Mouse (Mus musculus): ENCODE measurements at regions not wholly inside any gene's neighbourhood (a gene's known extent, or its start where the extent isn't known, plus 50 kb on each side); places are given as distances from the start of the nearest gene placed in this dataset.
"Not testable (repeated sequence)": the region's sequence is repeated elsewhere in the genome, so short reads cannot be mapped to it uniquely, and the experiment has no call there.

DNA sequence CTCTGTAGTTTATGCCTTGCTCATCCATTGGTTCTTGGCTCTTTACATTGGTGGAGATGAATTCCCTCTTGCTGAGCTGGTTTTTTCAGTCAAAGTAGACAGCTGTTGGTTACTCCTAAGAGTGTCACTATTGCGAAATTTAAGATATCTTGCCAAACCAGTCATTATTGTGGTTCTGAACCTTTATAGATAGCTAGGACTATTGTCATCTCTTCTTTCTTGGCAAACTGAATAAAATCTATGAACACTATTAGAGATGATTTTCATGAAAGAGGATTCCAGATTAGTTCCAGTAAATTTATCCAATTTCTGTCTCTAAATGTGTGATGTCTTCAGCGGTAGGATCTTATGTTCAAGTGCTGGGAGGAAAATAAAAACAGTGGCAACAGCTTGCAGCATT is 275.3 kb upstream of the Nrxn1 start:
- 78% methylated on average over 2 of the region's 2 CpGs for WGBS
- no peaks in the 10 kb centered on the region for H3K4me1 ChIP-seq (replicated peaks)
- no peaks in the 10 kb centered on the region for H3K9me3 ChIP-seq (replicated peaks)
- H3K9ac ChIP-seq = no peak overlapping the region
- ATAC-seq (ENCODE audit: insufficient number of reproducible peaks, low FRiP score) = no peak
- H3K36me3 ChIP-seq = no peaks in the 10 kb centered on the region
- H3K27ac ChIP-seq (ENCODE audit: poor library complexity, severe bottlenecking) = no peak overlapping the region
- no peak overlapping the region for H3K4me2 ChIP-seq
- no peak overlapping the region for H3K4me3 ChIP-seq
- no peaks in the 10 kb centered on the region for H3K27me3 ChIP-seq (replicated peaks)

DNA sequence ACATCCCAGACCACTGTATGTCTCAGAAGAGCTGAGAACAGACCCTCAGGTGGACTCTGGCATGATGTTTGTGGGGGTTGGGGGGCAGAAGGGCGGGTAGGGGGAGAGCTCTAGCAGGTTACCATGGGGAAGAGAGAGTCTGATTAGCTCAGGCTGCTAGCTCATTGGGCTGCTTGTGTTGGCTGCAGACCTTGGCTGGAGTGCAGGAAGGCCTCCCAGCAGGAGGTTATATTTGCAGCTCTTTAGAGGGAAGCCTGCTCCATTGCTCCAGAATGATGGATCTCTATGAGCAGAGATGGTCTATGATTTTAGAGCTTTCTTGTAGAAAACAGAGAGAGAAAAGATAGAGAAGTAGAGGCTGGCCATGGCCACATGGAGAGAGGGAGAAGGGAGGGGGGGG is 268.4 kb upstream of the Nrxn1 start:
- H3K27me3 ChIP-seq (replicated peaks) = no peaks in the 10 kb centered on the region
- H3K9me3 ChIP-seq (replicated peaks) = no peaks in the 10 kb centered on the region
- WGBS = 72% methylated on average over 1 of the region's 1 CpGs
- no peak overlapping the region for H3K4me3 ChIP-seq
- ATAC-seq (ENCODE audit: insufficient number of reproducible peaks, low FRiP score) = no peak
- H3K36me3 ChIP-seq = no peaks in the 10 kb centered on the region
- no peak overlapping the region for H3K4me2 ChIP-seq
- no peak overlapping the region for H3K27ac ChIP-seq (ENCODE audit: poor library complexity, severe bottlenecking)
- H3K9ac ChIP-seq = no peak overlapping the region
- H3K4me1 ChIP-seq (replicated peaks) = no peaks in the 10 kb centered on the region

- H3K4me2 ChIP-seq = no peak overlapping the region
- H3K9ac ChIP-seq = no peak overlapping the region
- H3K27ac ChIP-seq (ENCODE audit: poor library complexity, severe bottlenecking) = no peak overlapping the region
- H3K4me1 ChIP-seq (replicated peaks) = no peaks in the 10 kb centered on the region
- no peaks in the 10 kb centered on the region for H3K9me3 ChIP-seq (replicated peaks)
- no peaks in the 10 kb centered on the region for H3K27me3 ChIP-seq (replicated peaks)
- ATAC-seq (ENCODE audit: insufficient number of reproducible peaks, low FRiP score) = no peak
- WGBS = 78% methylated on average over 2 of the region's 2 CpGs
- H3K36me3 ChIP-seq = no peaks in the 10 kb centered on the region
- H3K4me3 ChIP-seq = no peak overlapping the region
These were observed 259.2 kb upstream of the Nrxn1 start for GRCm38 (mm10) chr17:91352107-91352506.

DNA sequence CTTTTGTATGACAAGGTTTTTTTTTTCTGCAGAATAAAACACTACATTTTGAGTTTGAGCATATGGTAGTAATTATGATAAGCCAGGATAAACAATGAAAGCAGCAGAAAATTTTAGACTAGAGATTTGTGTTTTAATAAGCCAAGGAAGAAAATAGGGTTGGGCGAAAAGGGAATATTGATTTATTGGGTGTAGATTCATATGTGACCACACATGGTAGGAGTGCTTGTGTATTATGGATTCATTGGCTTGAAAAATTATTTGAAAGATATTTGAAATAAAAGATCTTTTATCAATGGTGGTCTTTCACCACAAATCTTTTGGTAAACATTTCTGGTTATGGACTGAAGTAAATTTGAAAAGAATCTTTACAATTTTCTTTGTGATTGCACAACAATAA is 244.0 kb upstream of the Nrxn1 start:
- 85% methylated on average over 1 of the region's 1 CpGs for WGBS
- Histone ChIP-seq H3K9me3 (replicated peaks) (no peaks in the 10 kb centered on the region), H3K4me3 (no peak overlapping the region), H3K27ac (ENCODE audit: poor library complexity, severe bottlenecking) (no peak overlapping the region), H3K4me1 (replicated peaks) (no peaks in the 10 kb centered on the region), H3K9ac (no peak overlapping the region), H3K27me3 (replicated peaks) (no peaks in the 10 kb centered on the region), H3K4me2 (no peak overlapping the region), H3K36me3 (no peaks in the 10 kb centered on the region)
- ATAC-seq (ENCODE audit: insufficient number of reproducible peaks, low FRiP score) = no peak

DNA sequence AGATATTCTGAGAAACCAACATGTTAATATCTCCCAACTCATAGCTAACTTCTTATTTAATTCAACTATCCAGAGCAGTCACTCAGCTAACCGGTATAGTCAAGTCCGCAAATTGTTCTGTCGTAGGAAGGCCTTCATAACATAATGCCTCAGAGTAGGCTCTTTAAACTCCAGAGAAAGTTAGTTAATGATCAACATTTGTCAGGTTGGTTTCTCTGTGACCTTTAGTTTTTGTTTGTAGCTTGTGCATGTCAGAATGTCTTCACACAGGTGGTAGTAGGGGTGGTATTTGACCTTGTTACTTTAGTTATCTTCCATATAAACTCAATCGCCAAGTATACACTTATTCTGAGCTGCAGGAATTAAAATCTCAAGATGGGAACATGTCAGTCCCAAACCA is 240.9 kb upstream of the Nrxn1 start:
- Histone ChIP-seq H3K9me3 (replicated peaks) (no peaks in the 10 kb centered on the region), H3K4me1 (replicated peaks) (no peaks in the 10 kb centered on the region), H3K4me3 (no peak overlapping the region), H3K36me3 (no peaks in the 10 kb centered on the region), H3K9ac (no peak overlapping the region), H3K27me3 (replicated peaks) (no peaks in the 10 kb centered on the region), H3K27ac (ENCODE audit: poor library complexity, severe bottlenecking) (no peak overlapping the region), H3K4me2 (no peak overlapping the region)
- 84% methylated on average over 4 of the region's 4 CpGs for WGBS
- ATAC-seq (ENCODE audit: insufficient number of reproducible peaks, low FRiP score) = no peak

DNA sequence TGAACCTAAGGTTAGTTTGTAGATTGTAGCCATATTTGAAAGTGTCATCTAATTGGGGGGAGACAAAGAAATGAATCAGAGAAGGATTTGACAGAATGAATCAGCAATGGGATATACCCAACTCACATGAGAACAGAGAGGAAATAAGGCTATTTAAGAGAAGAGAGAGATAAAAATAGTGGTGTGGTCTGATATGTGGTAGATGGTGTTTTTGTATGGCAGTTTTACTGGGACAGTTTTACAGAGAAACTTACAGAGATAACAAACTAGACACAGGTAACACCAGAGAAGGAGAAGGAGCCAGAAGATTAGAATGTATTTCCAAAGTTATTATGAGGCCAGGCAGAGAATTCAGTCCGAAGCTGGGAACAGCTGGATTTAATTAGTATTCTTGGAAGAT is 240.3 kb upstream of the Nrxn1 start:
- Histone ChIP-seq H3K27ac (ENCODE audit: poor library complexity, severe bottlenecking) (no peak overlapping the region), H3K4me1 (replicated peaks) (no peaks in the 10 kb centered on the region), H3K4me2 (no peak overlapping the region), H3K9me3 (replicated peaks) (no peaks in the 10 kb centered on the region), H3K9ac (no peak overlapping the region), H3K27me3 (replicated peaks) (no peaks in the 10 kb centered on the region), H3K36me3 (no peaks in the 10 kb centered on the region), H3K4me3 (no peak overlapping the region)
- 48% methylated on average over 1 of the region's 1 CpGs for WGBS
- no peak for ATAC-seq (ENCODE audit: insufficient number of reproducible peaks, low FRiP score)

GRCm38 (mm10) chr17:91324377-91324776 is 231.5 kb upstream of the Nrxn1 start:
- no peaks in the 10 kb centered on the region for H3K9me3 ChIP-seq (replicated peaks)
- H3K27ac ChIP-seq (ENCODE audit: poor library complexity, severe bottlenecking) = no peak overlapping the region
- 57% methylated on average over 1 of the region's 1 CpGs for WGBS
- peak; percentile 15; the same call in 1 of the 2 replicates for ATAC-seq (ENCODE audit: insufficient number of reproducible peaks, low FRiP score)
- H3K4me1 ChIP-seq (replicated peaks) = no peaks in the 10 kb centered on the region
- no peak overlapping the region for H3K9ac ChIP-seq
- no peaks in the 10 kb centered on the region for H3K36me3 ChIP-seq
- H3K4me3 ChIP-seq = no peak overlapping the region
- no peak overlapping the region for H3K4me2 ChIP-seq
- no peaks in the 10 kb centered on the region for H3K27me3 ChIP-seq (replicated peaks)

DNA sequence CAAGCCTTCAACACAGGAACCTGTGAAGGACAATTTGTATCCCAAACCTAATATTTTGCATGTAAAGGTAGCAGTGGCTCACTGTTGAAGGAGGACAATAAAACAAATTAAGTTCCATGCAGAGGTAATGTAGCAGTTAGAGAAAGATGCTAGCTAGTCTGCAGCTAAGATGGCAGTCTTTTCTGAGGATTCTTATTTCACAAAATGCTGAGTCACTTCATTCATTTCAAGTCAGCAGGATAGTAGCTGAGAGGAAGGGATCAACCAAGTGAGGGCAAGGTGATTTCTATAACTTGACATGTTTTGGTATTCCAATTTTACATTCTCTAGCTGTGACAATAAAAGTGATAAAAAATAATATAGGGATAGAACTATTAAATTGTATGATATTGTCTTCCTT is 194.0 kb upstream of the Nrxn1 start:
- no peak overlapping the region for H3K27ac ChIP-seq (ENCODE audit: poor library complexity, severe bottlenecking)
- H3K4me1 ChIP-seq (replicated peaks) = no peaks in the 10 kb centered on the region
- no peaks in the 10 kb centered on the region for H3K36me3 ChIP-seq
- no peak overlapping the region for H3K4me3 ChIP-seq
- H3K9me3 ChIP-seq (replicated peaks) = no peaks in the 10 kb centered on the region
- no peak overlapping the region for H3K9ac ChIP-seq
- H3K27me3 ChIP-seq (replicated peaks) = no peaks in the 10 kb centered on the region
- H3K4me2 ChIP-seq = no peak overlapping the region
- no peak for ATAC-seq (ENCODE audit: insufficient number of reproducible peaks, low FRiP score)

DNA sequence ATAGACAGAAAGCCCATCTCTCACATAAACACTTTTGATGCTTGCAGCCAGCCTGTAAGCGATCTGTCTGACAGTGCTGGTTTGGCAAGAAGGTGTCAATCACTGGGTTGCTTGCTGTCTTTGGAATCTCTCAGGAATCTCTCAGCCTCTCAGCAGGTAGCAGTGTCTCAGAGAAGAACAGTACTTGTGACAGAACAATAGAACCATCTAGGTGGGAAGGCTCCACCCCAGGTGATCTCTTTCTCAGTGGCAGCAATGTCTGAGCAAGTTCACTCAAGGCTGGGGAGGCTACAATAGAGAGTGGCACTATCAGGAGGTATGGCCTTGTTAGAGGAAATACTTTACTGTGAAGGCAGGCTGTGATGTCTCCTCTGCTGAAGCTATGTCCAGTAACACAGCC is 181.5 kb upstream of the Nrxn1 start:
- Histone ChIP-seq H3K27me3 (replicated peaks) (no peaks in the 10 kb centered on the region), H3K36me3 (no peaks in the 10 kb centered on the region), H3K4me3 (no peak overlapping the region), H3K4me2 (no peak overlapping the region), H3K9ac (no peak overlapping the region), H3K9me3 (replicated peaks) (peaks cover 12% of the 10 kb centered on the region; the same call in 1 of the 2 replicates), H3K27ac (ENCODE audit: poor library complexity, severe bottlenecking) (no peak overlapping the region), H3K4me1 (replicated peaks) (no peaks in the 10 kb centered on the region)
- 65% methylated on average over 1 of the region's 1 CpGs for WGBS
- ATAC-seq (ENCODE audit: insufficient number of reproducible peaks, low FRiP score) = no peak

- H3K36me3 ChIP-seq = no peaks in the 10 kb centered on the region
- ATAC-seq (ENCODE audit: insufficient number of reproducible peaks, low FRiP score) = no peak
- no peaks in the 10 kb centered on the region for H3K27me3 ChIP-seq (replicated peaks)
- no peaks in the 10 kb centered on the region for H3K9me3 ChIP-seq (replicated peaks)
- H3K4me2 ChIP-seq = no peak overlapping the region
- WGBS = 88% methylated on average over 2 of the region's 2 CpGs
- no peak overlapping the region for H3K27ac ChIP-seq (ENCODE audit: poor library complexity, severe bottlenecking)
- H3K4me3 ChIP-seq = no peak overlapping the region
- H3K4me1 ChIP-seq (replicated peaks) = no peaks in the 10 kb centered on the region
- H3K9ac ChIP-seq = no peak overlapping the region
These were observed 145.8 kb upstream of the Nrxn1 start for GRCm38 (mm10) chr17:91238719-91239118.

GRCm38 (mm10) chr17:91236653-91237052 is 143.8 kb upstream of the Nrxn1 start:
- not testable (repeated sequence) for H3K36me3 ChIP-seq; H3K9ac ChIP-seq; H3K9me3 ChIP-seq (replicated peaks); H3K4me1 ChIP-seq (replicated peaks); H3K27me3 ChIP-seq (replicated peaks); H3K4me2 ChIP-seq; H3K27ac ChIP-seq (ENCODE audit: poor library complexity, severe bottlenecking); H3K4me3 ChIP-seq
- 94% methylated on average over 14 of the region's 14 CpGs for WGBS
- ATAC-seq (ENCODE audit: insufficient number of reproducible peaks, low FRiP score) = peak; percentile 39; the same call in 1 of the 2 replicates

DNA sequence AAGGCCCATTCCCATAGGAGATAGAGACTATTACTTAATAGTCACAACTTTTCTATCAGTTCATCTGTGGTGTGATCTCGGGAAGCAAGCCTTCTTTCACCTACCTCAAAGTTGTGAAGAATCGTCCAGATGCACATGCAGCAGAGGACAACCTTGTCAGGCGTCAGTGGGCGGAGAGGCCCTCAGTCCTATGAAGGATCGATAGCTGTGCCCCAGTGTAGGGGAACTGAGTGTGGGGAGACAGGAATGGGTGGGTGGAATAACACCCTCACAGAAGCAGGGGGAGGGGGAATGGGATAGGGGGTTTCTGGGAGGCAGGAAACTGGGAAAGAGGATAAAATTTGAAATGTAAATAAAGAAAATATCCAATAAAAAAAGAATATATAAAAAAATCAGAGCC is 133.5 kb upstream of the Nrxn1 start:
- Histone ChIP-seq H3K9ac (no peak overlapping the region), H3K27me3 (replicated peaks) (no peaks in the 10 kb centered on the region), H3K4me1 (replicated peaks) (no peaks in the 10 kb centered on the region), H3K4me2 (no peak overlapping the region), H3K27ac (ENCODE audit: poor library complexity, severe bottlenecking) (no peak overlapping the region), H3K36me3 (no peaks in the 10 kb centered on the region), H3K4me3 (no peak overlapping the region), H3K9me3 (replicated peaks) (no peaks in the 10 kb centered on the region)
- WGBS = 71% methylated on average over 5 of the region's 5 CpGs
- ATAC-seq (ENCODE audit: insufficient number of reproducible peaks, low FRiP score) = no peak
